Mouse (Mus musculus) stomach, embryonic 15.5 days (tissue): ENCODE measurements around the gene Slc22a13. TPM values are rescaled to one million over a fixed set of nuclear protein-coding genes. Genes with fewer than 3 reads are reported as not detected.

ENCODE experiments used
- ATAC-seq: fragments of 200-750 bp; cut with Nextera tagmentation; 2 replicates; pipeline ENCODE4 v1.8.0; 2017; ENCODE audit warnings: low read depth, moderate number of reproducible peaks, moderate TSS enrichment; ENCODE audit not compliant: insufficient read depth, low FRiP score
- H3K27ac ChIP-seq: fragments of 300-500 bp; sonication (generic); 2 replicates; pipeline ENCODE4 v1.5.1; 2015; ENCODE audit warnings: mild to moderate bottlenecking, inconsistent platforms
- H3K27me3 ChIP-seq: fragments of 300-500 bp; sonication (generic); replicated peaks from 2 replicates; pipeline ENCODE4 v1.6.1; 2015; ENCODE audit warnings: inconsistent platforms
- H3K36me3 ChIP-seq: fragments of 300-500 bp; sonication (generic); 2 replicates; pipeline ENCODE4 v1.6.1; 2015; ENCODE audit warnings: inconsistent platforms
- H3K4me1 ChIP-seq: fragments of 300-500 bp; sonication (generic); 2 replicates; pipeline ENCODE4 v1.6.1; 2015; ENCODE audit warnings: inconsistent platforms
- H3K4me2 ChIP-seq: fragments of 300-500 bp; sonication (generic); 2 replicates; pipeline ENCODE4 v1.6.1; 2015; ENCODE audit warnings: mild to moderate bottlenecking, inconsistent platforms
- H3K4me3 ChIP-seq: fragments of 300-500 bp; sonication (generic); replicated peaks from 2 replicates; pipeline ENCODE4 v1.5.1; 2015; ENCODE audit warnings: inconsistent platforms
- H3K9ac ChIP-seq: fragments of 300-500 bp; sonication (generic); 2 replicates; pipeline ENCODE4 v1.6.1; 2015; ENCODE audit warnings: inconsistent platforms
- H3K9me3 ChIP-seq: fragments of 300-500 bp; sonication (generic); 2 replicates; pipeline ENCODE4 v1.6.1; 2016; ENCODE audit warnings: inconsistent platforms
- WGBS: fragments of 180-500 bp; shearing (Covaris S2); methylation state at CpG from one replicate; pipeline ENCODE4 v1.1.7; 2015; 5-methylcytosine and 5-hydroxymethylcytosine counted together
- polyA plus RNA-seq: library from polyadenylated mRNA; unstranded; fragments of >200 nt; fragmentation: Nextera tagmentation; extraction: Ambion mirVana; gene quantifications from 2 replicates; pipeline ENCODE4 v1.2.1, GENCODE M21; 2015

Gene Slc22a13
- polyA plus RNA-seq, 1 experiment from 2014 or later = not detected

DNA sequence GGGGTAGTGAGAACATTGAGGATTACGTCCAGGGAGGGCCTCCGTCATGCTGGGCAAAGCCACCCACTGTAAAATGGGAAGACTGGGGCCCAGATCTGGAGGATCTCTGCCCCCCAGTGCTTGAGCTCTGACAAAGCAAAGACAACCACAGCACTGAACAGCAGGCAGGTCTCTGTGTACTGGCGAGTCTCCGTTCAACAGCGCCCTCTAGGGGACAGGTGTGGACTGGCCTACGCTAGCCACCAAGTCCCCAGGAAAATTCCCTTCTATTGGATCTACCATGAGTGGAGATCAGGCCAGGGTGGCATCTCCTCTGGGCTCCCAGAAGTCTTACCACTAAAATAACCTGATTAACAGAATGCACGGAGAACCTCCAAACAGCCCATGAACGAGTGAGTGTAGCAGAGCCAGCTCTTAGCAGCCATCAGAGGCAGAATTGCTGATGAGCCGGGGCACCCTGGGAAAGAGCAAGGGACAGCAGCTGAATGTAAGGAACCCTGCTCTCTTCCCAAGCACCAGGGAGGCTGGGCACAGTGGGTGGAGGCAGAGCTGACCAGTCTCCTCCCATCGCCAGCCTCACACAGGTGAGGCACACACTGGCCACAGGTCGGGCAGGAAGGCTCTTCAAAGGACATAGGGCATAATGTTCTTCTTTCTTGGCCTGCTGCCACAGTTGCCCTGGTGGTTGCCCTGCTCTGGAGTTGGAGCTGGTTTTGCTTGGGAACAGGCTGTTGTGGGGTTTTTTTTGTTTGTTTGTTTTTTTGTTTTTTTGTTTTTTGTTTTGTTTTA lies 16.5 kb downstream of the Slc22a13 start:
- no peak overlapping the region for H3K4me2 ChIP-seq
- WGBS = 32% methylated on average over 11 of the region's 11 CpGs
- ATAC-seq = peak; percentile 60; the same call in 1 of the 2 replicates
- H3K36me3 ChIP-seq = no peaks in the 10 kb centered on the region
- no peak overlapping the region for H3K9ac ChIP-seq
- H3K27ac ChIP-seq = no peak overlapping the region
- no peak overlapping the region for H3K4me3 ChIP-seq
- H3K9me3 ChIP-seq = no peaks in the 10 kb centered on the region
- H3K27me3 ChIP-seq = no peaks in the 10 kb centered on the region
- no peaks in the 10 kb centered on the region for H3K4me1 ChIP-seq

DNA sequence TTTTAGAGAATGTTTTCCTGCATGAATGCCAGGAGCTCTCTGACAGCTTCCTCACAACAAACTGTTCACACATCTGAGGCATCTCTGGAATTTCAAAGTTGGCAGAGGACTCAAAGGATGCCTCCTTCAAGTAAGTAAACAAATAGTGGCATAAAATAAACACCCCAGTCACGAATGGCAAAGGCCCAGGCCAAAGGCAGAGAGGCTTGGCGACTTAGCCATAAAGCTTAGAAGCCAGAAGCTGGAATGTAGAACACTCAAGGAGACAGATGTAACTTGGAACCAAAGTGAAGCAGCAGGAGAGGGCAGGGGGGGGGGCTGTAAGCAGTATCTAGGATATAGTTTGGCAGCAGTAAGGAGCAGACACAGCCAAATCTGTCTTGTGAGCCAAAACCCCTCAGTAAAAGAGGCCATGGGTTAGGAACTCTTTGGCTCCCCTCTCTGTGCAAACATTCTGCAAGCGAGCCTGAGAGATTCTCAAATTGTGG lies 27.6 kb downstream of the Slc22a13 start:
- Histone ChIP-seq H3K4me1 (no peaks in the 10 kb centered on the region), H3K27ac (no peak overlapping the region), H3K4me3 (no peak overlapping the region), H3K9ac (no peak overlapping the region), H3K27me3 (no peaks in the 10 kb centered on the region), H3K4me2 (no peak overlapping the region), H3K9me3 (no peaks in the 10 kb centered on the region), H3K36me3 (no peaks in the 10 kb centered on the region)
- ATAC-seq = no peak; the same call in 1 of the 2 replicates
- 16% methylated on average over 3 of the region's 3 CpGs for WGBS

DNA sequence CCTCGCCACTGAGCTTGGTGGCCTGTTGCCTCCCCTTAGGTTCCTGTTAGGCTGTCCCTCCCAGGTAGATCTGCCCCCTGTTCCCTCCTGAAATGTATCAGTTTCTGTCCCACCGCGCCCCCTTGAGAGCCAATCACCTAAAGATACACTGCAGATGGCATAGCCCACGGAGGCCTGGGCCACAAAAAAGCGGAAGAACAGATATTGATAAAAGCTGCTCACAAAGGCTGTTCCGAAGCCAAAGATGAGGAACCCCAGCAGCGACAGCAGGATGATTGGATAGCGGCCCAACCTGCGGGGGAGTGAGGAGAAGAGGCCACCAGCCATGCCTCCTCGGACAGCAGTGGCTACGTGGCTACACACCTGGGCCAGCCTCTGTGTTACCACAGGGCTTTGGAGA lies 29.6 kb downstream of the Slc22a13 start:
- Histone ChIP-seq H3K27ac (no peak overlapping the region), H3K4me2 (no peak overlapping the region), H3K4me3 (no peak overlapping the region), H3K27me3 (no peaks in the 10 kb centered on the region), H3K4me1 (no peaks in the 10 kb centered on the region), H3K36me3 (no peaks in the 10 kb centered on the region), H3K9me3 (no peaks in the 10 kb centered on the region), H3K9ac (no peak overlapping the region)
- no peak for ATAC-seq
- WGBS = 84% methylated on average over 11 of the region's 11 CpGs

DNA sequence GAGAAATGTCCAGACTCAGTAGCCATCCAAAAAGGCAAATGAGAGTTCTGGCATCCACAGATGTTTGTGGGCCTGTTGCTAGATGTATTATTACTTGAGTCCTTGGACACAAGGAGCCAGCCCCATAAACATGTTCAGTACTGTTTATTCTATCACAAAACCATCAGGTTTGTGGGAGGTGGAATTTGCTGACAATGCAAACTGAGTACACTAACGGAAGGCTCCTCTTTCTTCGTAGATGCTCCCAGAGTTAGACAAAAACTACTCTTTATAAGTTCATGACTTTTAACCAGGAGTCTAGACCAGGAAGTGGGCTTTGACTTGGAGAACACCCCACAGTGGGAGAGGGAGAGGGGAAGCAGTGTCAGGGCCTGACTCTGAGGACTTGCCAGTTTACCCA lies 41.3 kb downstream of the Slc22a13 start:
- Histone ChIP-seq H3K4me1 (no peaks in the 10 kb centered on the region), H3K27ac (no peak overlapping the region), H3K36me3 (no peaks in the 10 kb centered on the region), H3K27me3 (no peaks in the 10 kb centered on the region), H3K9me3 (no peaks in the 10 kb centered on the region), H3K4me3 (no peak overlapping the region), H3K9ac (no peak overlapping the region), H3K4me2 (no peak overlapping the region)
- ATAC-seq = no peak
- WGBS = 92% methylated on average over 2 of the region's 2 CpGs

DNA sequence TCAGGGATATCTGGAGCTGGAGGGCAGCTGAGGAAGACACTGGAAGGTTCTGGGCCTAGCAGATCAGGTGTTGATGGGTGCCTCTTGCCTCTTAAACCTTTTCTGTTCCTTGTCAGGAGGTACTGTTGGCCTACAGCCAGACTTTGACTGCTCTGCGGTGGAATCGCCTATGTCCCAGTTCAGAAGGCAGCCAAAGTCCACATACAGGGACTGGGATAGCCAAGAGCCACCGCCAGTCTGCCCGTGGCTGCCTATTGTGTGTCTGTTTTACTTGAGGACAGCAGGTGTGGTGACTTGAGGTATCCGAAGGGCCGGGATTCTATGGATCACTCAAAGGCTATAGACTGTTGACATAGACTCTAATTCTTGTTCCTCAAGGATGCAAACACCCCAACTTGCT lies 43.4 kb downstream of the Slc22a13 start:
- Histone ChIP-seq H3K9me3 (no peaks in the 10 kb centered on the region), H3K36me3 (no peaks in the 10 kb centered on the region), H3K4me1 (no peaks in the 10 kb centered on the region), H3K9ac (no peak overlapping the region), H3K4me2 (no peak overlapping the region), H3K27ac (no peak overlapping the region), H3K4me3 (no peak overlapping the region), H3K27me3 (no peaks in the 10 kb centered on the region)
- WGBS = 94% methylated on average over 6 of the region's 6 CpGs
- no peak for ATAC-seq

DNA sequence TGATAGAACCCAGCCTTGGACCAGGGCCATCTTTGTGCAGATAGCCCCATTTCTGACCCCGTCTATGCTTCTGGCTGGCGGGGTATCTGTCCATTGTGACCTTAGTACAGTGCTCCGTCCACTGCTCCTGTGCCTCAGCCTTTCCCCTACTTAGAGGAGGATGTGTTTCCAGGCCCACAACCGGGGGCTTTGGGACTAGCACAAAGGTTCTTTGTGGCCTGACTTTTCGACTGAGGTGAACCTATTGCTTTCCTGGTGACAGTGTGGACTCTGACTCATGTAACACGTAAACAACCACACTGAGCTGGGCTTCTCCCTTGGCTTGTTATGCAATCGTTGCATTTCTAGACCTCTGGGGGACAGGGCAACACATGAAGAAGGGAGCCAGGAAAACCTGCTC lies 44.2 kb downstream of the Slc22a13 start:
- H3K4me3 ChIP-seq = no peak overlapping the region
- H3K27me3 ChIP-seq = no peaks in the 10 kb centered on the region
- no peak overlapping the region for H3K4me2 ChIP-seq
- no peaks in the 10 kb centered on the region for H3K9me3 ChIP-seq
- WGBS = 79% methylated on average over 7 of the region's 7 CpGs
- H3K4me1 ChIP-seq = no peaks in the 10 kb centered on the region
- ATAC-seq = no peak
- H3K36me3 ChIP-seq = no peaks in the 10 kb centered on the region
- H3K27ac ChIP-seq = no peak overlapping the region
- no peak overlapping the region for H3K9ac ChIP-seq

DNA sequence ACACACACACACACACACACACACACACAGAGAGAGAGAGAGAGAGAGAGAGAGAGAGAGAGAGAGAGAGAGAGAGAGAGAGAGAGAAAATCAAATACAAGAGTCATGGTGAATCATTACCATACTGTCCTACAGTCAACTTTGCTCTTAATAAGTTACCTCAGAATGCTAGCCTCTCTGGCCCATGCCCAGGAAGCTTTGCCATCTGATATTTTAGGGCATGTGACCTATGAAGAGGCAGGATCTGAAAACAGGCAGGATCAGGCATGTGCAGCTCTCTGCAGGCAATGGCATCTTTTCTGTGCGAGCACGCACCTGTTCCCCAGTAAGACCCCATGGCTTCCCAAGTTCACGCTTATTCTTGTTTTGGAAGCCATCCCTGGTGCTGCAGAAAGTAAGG lies 48.2 kb downstream of the Slc22a13 start:
- Histone ChIP-seq H3K27ac (no peak overlapping the region), H3K27me3 (0 out of 2 replicates have a peak, but pooled peaks cover 4% of the 10 kb centered on the region), H3K4me3 (no peak overlapping the region), H3K9ac (no peak overlapping the region), H3K36me3 (no peaks in the 10 kb centered on the region), H3K4me1 (peaks cover 3% of the 10 kb centered on the region; the same call in 1 of the 2 replicates), H3K4me2 (no peak overlapping the region), H3K9me3 (no peaks in the 10 kb centered on the region)
- 79% methylated on average over 3 of the region's 3 CpGs for WGBS
- ATAC-seq = no peak

DNA sequence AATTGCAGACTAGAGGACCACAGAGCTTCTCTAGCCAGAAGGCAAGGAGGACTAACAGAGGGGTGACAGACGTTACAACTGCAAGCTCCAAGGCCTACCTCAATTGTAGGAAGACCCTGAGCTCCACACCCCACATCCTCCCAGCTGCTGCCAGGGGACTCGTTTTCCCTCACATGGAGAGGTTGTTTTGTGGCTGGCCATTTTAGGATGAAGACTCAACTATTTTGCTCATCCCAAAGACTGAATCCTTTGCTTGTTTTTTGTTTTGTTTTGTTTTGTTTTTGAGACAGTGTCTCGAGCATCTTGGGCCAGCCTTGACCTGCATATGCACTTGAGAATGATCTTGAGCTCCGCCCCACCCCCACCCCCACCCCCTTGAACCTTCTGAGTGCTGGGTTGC lies 50.0 kb downstream of the Slc22a13 start, which contains the start of gene Gm47289:
Gene Gm47289 (plus strand): TSS at position 301 of the 400 bp plus-strand sequence.
- Histone ChIP-seq H3K27me3 (0 out of 2 replicates have a peak, but pooled peaks cover 4% of the 10 kb centered on the region), H3K9me3 (no peaks in the 10 kb centered on the region), H3K4me2 (no peak within 1 kb of the TSS), H3K4me1 (peaks cover 3% of the 10 kb centered on the region; the same call in 1 of the 2 replicates), H3K9ac (no peak within 1 kb of the TSS), H3K36me3 (no peaks in the 10 kb centered on the region), H3K4me3 (no peak within 1 kb of the TSS), H3K27ac (no peak within 1 kb of the TSS)
- no peak for ATAC-seq
- WGBS = 48% methylated on average over 4 of the region's 4 CpGs

DNA sequence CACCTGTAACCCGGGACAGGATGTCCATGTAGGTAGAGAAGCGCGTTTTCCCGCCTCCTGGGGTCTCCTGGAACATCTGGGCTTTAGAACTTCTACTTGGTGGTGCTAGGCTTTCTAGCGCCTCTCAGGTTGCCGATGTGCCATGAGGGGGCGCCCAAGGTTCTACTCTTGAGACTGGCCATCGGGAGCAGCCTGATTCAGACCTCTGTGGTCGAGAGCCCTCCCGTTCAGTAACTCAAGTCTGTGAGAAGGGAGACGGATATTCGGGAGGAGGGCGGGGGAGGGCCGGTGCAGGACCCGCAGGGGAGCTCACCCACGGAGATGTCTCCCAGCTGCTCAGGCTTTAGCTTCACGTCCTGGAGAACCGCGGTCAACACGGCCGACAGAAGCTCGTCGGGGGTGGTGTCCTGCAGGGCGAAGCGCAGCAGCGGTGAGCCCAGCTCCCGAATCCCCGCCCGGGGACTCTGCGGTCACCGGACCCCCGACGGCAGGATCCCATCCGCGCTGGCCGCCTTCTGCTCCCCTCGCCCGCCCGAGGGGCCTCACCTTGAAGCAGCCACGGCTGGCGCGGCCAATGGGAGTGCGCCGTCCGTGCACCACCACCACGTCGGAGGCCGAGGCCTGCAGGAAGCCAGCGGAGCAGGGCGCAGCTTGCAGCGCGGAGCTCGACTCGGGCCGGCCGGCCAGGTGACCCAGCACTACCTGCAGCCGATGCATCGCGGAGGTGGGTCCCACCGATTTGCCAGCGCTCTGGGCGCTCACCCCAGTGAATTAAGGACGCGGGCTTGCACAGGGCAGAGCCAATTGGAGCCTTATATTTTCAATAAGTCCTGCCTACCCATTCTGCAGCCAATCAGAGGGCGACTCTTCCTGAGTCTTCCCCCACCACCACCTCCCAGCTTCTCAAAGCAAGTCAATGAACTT lies 52.4 kb downstream of the Slc22a13 start, which contains the start of gene Acaa1b:
Gene Acaa1b (minus strand): TSS at position 816 of the 924 bp plus-strand sequence.
- peak; percentile 75 for ATAC-seq
- H3K36me3 ChIP-seq = no peaks in the 10 kb centered on the region
- H3K27me3 ChIP-seq = 0 out of 2 replicates have a peak, but pooled peaks cover 4% of the 10 kb centered on the region
- 0 out of 2 replicates have a peak within 1 kb of the TSS, but pooled peaks have one; percentile 9 for H3K9ac ChIP-seq
- H3K4me2 ChIP-seq = peak within 1 kb of the TSS; percentile 85
- H3K9me3 ChIP-seq = no peaks in the 10 kb centered on the region
- H3K4me3 ChIP-seq = peak within 1 kb of the TSS; percentile 54
- under 1% methylated on average over 65 of the region's 65 CpGs for WGBS
- peaks cover 3% of the 10 kb centered on the region; the same call in 1 of the 2 replicates for H3K4me1 ChIP-seq
- H3K27ac ChIP-seq = no peak within 1 kb of the TSS

DNA sequence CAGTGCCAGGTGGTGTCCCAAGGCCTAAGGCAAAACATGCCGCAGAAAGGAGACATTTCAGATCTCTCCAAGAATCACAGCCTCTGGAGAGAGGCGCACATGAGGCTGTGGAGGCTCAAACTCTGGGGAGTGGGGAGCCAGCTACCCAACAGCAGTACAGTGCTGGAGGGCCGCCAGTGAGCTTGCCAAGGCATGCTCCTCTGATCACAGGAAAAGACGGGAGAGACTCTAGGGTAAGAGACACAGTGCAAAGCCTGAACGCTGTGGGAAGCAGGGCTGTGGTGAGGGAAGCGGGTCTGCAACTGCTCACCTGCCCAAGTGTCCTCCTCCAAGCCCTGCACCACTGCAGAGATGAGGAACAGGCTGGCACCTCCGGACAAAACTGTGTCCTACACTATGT lies 53.1 kb downstream of the Slc22a13 start:
- no peak for ATAC-seq
- Histone ChIP-seq H3K36me3 (no peaks in the 10 kb centered on the region), H3K4me2 (peak overlapping the region; percentile 85; the same call in 1 of the 2 replicates), H3K4me1 (peaks cover 3% of the 10 kb centered on the region; the same call in 1 of the 2 replicates), H3K27me3 (0 out of 2 replicates have a peak, but pooled peaks cover 4% of the 10 kb centered on the region), H3K4me3 (peak overlapping the region; percentile 54; the same call in 1 of the 2 replicates), H3K9me3 (no peaks in the 10 kb centered on the region), H3K27ac (no peak overlapping the region), H3K9ac (no peak overlapping the region)
- 46% methylated on average over 7 of the region's 7 CpGs for WGBS

DNA sequence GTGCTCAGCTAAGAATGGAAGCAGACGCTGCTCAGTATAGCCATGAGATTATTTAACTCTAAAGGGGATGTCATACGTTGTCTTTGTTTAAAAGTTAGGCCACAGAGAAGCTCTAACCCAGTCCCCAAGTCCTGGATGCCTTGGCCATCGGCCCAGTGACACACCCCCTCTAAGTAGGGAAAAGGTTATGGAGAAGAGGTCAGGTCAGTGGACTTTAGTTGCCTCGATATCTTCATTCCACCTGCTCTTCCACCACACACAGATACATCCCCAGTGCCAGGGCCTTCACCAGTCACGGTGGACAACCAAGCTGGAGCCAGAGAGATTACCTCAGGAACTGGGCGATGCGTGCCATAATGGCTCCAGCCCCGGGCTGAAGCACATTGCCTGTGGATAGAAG lies 53.5 kb downstream of the Slc22a13 start:
- Histone ChIP-seq H3K27ac (no peak overlapping the region), H3K27me3 (0 out of 2 replicates have a peak, but pooled peaks cover 4% of the 10 kb centered on the region), H3K4me1 (peaks cover 3% of the 10 kb centered on the region; the same call in 1 of the 2 replicates), H3K9me3 (no peaks in the 10 kb centered on the region), H3K36me3 (no peaks in the 10 kb centered on the region), H3K9ac (no peak overlapping the region), H3K4me2 (no peak overlapping the region), H3K4me3 (no peak overlapping the region)
- ATAC-seq = no peak
- 76% methylated on average over 8 of the region's 8 CpGs for WGBS
